Mouse (Mus musculus): ENCODE results near the gene Il4ra.

Gene Il4ra

GRCm38 (mm10) chr7:125601280-125601670 is 49.4 kb downstream of the Il4ra start:
- no peak for DNase-seq

DNA sequence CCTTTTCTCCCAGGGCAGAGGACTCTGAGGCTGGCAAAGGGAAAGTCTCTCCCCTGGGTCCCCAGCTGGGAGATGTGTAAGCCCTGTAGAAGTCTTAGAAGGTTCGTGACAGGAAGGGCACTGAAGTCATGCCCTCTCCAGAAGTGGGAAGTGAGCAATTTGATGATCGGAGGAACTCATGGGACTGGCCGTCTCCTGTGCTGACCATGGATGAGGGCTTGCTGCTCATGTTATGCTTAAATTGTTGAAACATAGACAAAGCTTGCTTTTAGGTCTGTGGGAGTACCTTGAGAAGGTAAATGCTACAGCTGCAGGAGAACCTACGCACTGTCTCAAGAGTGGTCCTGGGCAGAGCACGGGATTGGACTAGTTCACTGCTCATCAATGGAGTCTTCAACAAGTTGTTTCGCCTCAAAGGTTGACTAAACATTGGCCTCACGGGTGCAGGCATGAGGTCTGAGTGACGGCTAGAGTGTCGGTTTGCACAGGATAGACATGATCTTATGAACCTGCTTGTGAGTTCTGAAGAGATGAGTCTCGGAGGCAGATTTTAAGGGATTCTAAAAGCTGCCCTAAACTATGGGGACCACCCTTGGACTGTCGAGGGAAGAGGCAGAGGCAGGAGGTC is 50.0 kb downstream of the Il4ra start:
- DNase-seq = peak; percentile 19

DNA sequence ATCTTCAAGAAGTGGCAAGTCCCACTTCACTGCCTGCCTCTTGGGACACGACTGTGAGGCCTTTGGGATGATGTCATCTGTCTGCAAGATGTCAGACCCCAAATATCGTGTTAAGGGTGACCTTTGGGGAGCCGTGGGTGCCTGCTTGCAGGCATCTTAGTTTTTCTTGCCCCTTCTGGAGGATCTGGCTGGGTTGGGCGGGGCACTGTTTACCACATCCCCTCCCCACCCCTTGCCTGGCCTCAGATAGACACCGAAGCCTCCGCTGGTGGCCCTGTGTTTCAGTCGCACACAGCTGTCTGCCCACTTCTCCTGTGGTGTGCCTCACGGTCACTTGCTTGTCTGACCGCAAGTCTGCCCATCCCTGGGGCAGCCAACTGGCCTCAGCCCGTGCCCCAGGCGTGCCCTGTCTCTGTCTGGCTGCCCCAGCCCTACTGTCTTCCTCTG is 51.3 kb downstream of the Il4ra start, which contains the start of gene Il21r:
Gene Il21r (plus strand): TSS at position 245 of the 447 bp plus-strand sequence.
- peak; percentile 85 for DNase-seq

GRCm38 (mm10) chr7:125604362-125605319 is 52.7 kb downstream of the Il4ra start:
- DNase-seq = peak; percentile 30

DNA sequence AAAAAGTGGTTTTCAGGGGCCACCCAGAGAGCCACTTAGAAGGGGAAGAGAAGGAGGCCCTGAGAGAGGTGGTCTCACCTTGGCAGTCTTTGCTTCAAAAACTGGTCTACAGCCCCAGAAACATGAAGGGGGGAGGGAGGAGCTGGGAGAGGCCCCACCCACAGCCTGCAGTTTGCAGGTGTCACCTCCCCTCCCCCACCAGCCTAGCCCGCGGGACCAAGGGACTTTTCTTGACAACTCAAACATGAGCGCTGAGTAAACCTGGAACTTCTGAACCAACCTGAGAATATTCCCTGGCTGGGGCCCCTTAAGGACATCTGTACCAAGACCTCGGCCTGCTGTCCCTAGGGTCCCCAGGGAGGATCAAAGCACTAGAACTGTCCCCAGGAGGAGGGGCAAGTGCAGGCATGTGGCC is 53.8 kb downstream of the Il4ra start:
- peak; percentile 95 for DNase-seq

- peak; percentile 57 for DNase-seq
Measured at GRCm38 (mm10) chr7:125606265-125607164, 54.6 kb downstream of the Il4ra start.

GRCm38 (mm10) chr7:125607384-125608182 is 55.7 kb downstream of the Il4ra start:
- DNase-seq = peak; percentile 54

DNA sequence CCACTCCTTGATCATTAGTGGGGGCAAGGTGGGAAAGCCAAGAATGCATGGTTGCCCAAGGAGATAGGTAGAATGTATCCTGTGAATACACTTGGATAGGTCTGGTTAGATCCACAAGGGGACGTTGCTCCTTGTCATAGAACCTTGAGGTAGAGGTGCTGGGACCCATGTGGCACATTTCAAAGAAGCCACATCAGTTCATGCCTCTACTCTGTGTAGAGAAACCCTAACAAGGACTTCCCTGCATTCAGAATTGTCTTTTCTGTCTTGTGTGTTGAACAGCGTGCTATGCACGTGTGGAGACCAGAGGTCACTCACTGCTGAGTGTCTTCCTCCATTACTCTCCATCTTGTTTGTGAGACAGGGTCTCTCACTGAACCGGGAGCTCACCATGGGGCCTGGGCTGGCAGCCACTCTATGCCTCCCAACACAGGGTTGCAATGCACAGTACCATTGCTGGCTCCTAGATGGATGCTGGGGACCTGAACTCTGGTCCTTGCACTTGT is 56.3 kb downstream of the Il4ra start:
- DNase-seq = peak; percentile 26

DNA sequence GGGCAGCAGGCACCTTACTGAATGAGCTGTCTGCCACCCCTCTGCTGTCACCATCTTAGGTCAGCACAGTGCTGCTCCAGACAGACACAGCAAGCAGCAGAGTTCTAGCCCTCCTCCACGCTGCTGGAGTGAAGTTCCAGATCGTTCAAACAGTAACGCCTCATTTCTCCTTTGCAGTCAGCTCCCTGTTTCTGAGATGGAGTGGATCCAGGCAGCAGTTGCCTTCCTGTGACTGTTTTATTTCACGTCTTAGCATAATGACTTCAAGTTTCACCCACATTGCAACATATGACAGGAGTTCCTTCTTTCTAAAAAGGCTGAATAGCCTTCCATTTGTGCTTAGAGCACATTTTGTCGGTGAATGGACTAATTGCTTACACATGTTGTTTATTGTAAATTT is 61.7 kb downstream of the Il4ra start:
- DNase-seq = no peak

GRCm38 (mm10) chr7:125615453-125615852 is 63.5 kb downstream of the Il4ra start:
- DNase-seq = no peak

DNA sequence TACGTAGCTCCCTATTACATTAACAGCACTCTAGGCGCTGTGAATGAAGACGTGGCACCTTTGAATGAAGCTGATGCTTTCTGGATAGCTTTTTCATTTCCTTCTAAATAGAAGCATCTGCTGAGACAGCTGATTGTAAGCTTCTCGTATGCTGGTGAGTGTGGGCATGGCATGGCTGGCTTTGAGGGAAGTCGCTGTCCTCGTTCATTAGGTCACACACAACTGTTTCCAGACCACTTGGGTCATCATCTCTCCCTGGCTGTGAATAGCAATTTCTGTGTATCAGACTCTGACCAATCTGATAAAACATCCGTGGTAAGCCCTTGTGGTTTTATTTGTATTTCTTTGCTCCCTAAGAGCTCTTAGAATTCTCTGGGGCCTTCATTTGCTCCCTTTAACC is 66.1 kb downstream of the Il4ra start:
- DNase-seq = no peak

GRCm38 (mm10) chr7:125620077-125620476 is 68.2 kb downstream of the Il4ra start:
- no peak for DNase-seq

- DNase-seq = no peak
Measured at GRCm38 (mm10) chr7:125622741-125623685, 71.1 kb downstream of the Il4ra start.

- peak; percentile 69 for DNase-seq
Measured at GRCm38 (mm10) chr7:125625219-125625618, 73.3 kb downstream of the Il4ra start.

DNA sequence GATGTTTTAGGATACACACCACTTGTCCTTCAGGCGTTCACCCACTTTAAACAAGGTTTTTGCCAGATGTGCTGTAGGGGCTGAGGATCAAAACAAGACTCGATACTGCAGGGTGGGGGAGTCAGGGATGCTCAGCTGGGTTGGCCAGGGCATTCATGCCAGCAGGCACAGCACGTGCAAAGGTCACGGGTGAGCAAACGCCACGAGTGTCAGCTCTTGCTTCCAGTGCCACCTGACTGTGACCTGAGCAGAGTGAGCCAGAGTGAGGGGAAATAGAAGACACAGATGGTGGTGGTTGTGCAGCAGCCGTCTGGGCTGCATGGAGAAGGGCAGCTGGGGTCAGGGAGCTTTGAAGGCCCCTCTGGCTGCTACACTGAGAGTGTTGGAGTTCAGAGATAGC is 73.9 kb downstream of the Il4ra start:
- DNase-seq = no peak
